In genomic region chr15:7154737-7155090, GRCm38 (mm10) we compare ENCODE assay signal across 10 mouse cellular contexts.
DNase-seq lines count a peak whose midpoint lies in the region; ATAC-seq and TF ChIP-seq lines count a peak whose summit lies in the region.
"Had no signal": no experiment of that assay in that cellular context is flagged by ENCODE, and none has a peak within 500 bp of the region (broad histone marks: within the 10 kb centered on the region; RNA-seq: fewer than 3 reads in every experiment).

No protein-coding gene starts in this region.

- TF ChIP-seq POLR2A in MEL (IDR thresholded peaks at IDR 0.05; ENCODE audit: control insufficient read depth in 1 of 2, insufficient read depth in 1 of 2, low read depth in 1 of 2, low read length in 2 of 2, poor library complexity in 1 of 2), result no peak
- TF ChIP-seq POLR2A in cerebellum, adult 2 months (IDR thresholded peaks at IDR 0.05; ENCODE audit: borderline replicate concordance, insufficient read depth, low read length), result no peak

- H3K9me3 ChIP-seq in intestine, embryonic 15.5 days, result no peaks in the 10 kb centered on the region
- no peaks in the 10 kb centered on the region for H3K9me3 ChIP-seq in intestine, postnatal 0 days (ENCODE audit: control insufficient read depth)
- H3K9me3 ChIP-seq in MEL (replicated peaks; ENCODE audit: insufficient read depth, low read length), result no peaks in the 10 kb centered on the region

- no peaks in the 10 kb centered on the region for H3K79me2 ChIP-seq in MEL (ENCODE audit: control insufficient read depth, insufficient read depth, low read length, poor library complexity)

- TF ChIP-seq CTCF in intestine, postnatal 0 days (IDR thresholded peaks at IDR 0.05; ENCODE audit: low read depth), result no peak
- TF ChIP-seq CTCF in MEL (IDR thresholded peaks at IDR 0.05 in 2 of 3, conservative IDR thresholded peaks at IDR 0.05 in 1 of 3; ENCODE audit: control insufficient read depth in 1 of 3, insufficient read depth in 1 of 3, low read depth in 2 of 3, low read length in 3 of 3, poor library complexity in 1 of 3, severe bottlenecking in 1 of 3), result no peak
- no peak for TF ChIP-seq CTCF in cerebellum, adult 2 months (IDR thresholded peaks at IDR 0.05; ENCODE audit: borderline replicate concordance, insufficient read depth, low read depth, low read length)

- no peak overlapping the region for H3K4me2 ChIP-seq in intestine, embryonic 15.5 days (replicated peaks)
- no peak overlapping the region for H3K4me2 ChIP-seq in intestine, postnatal 0 days (replicated peaks; ENCODE audit: low read depth)
- H3K4me2 ChIP-seq: liver, embryonic 11.5 days had no signal

- H3K36me3 ChIP-seq in intestine, embryonic 15.5 days, result no peaks in the 10 kb centered on the region
- H3K36me3 ChIP-seq in intestine, postnatal 0 days (ENCODE audit: control insufficient read depth, insufficient read depth), result no peaks in the 10 kb centered on the region; the same call in 1 of the 2 replicates
- H3K36me3 ChIP-seq in MEL (ENCODE audit: control insufficient read depth in 1 of 2, insufficient read depth in 2 of 2, low read length in 2 of 2), result no peaks in the 10 kb centered on the region; a peak in 1 of 4 replicates

- TF ChIP-seq RAD21 in MEL (IDR thresholded peaks at IDR 0.05; ENCODE audit: low read depth, low read length), result no peak

- H3K27ac ChIP-seq in intestine, embryonic 15.5 days, result peak overlapping the region; percentile 48; the same call in 1 of the 2 replicates
- no peak overlapping the region for H3K27ac ChIP-seq in intestine, postnatal 0 days (ENCODE audit: low read depth, low read length)
- H3K27ac ChIP-seq in MEL (ENCODE audit: control insufficient read depth, low read depth, low read length), result no peak overlapping the region
- no peak overlapping the region for H3K27ac ChIP-seq in cerebellum, adult 2 months (ENCODE audit: insufficient read depth, low read length)

- H3K27me3 ChIP-seq in intestine, embryonic 15.5 days (replicated peaks), result no peaks in the 10 kb centered on the region
- H3K27me3 ChIP-seq in intestine, postnatal 0 days (replicated peaks; ENCODE audit: control insufficient read depth, insufficient read depth, low read length), result peaks cover 3% of the 10 kb centered on the region; the same call in 1 of the 2 replicates
- H3K27me3 ChIP-seq in MEL (ENCODE audit: control insufficient read depth in 1 of 2, insufficient read depth in 2 of 2, low read length in 2 of 2), result no peaks in the 10 kb centered on the region
- H3K27me3 ChIP-seq in cerebellum, adult 2 months (ENCODE audit: control insufficient read depth, insufficient read depth, low read length), result no peaks in the 10 kb centered on the region

- ATAC-seq in intestine, embryonic 15.5 days, result no peak
- no peak for ATAC-seq in intestine, postnatal 0 days

- WGBS in intestine, embryonic 15.5 days, result 56% methylated on average over 7 of the region's 7 CpGs
- 47% methylated on average over 7 of the region's 7 CpGs for WGBS in intestine, postnatal 0 days
- WGBS in cerebellum, adult 2 months, result 27% methylated on average over 7 of the region's 7 CpGs

- DNase-seq in MEL (ENCODE audit: low read depth, low spot score), result peak; percentile 21
- peak; percentile 33 for DNase-seq in brain, adult 2 months (ENCODE audit: low read depth, low spot score)
- peak; percentile 90 for DNase-seq in lung, postnatal 36 days
- DNase-seq in frontal cortex, postnatal 10 days (ENCODE audit: low spot score in 2 of 2), result no peak
- no peak for DNase-seq in cerebellum, adult 2 months
- DNase-seq: right cerebral cortex, postnatal 25 days; thymus, postnatal 4 days had no signal

- 0 out of 2 replicates have a peak, but pooled peaks cover 4% of the 10 kb centered on the region for H3K4me1 ChIP-seq in intestine, embryonic 15.5 days (replicated peaks)
- no peaks in the 10 kb centered on the region for H3K4me1 ChIP-seq in intestine, postnatal 0 days (replicated peaks; ENCODE audit: control insufficient read depth, insufficient read depth, low read length)
- H3K4me1 ChIP-seq in MEL (ENCODE audit: control insufficient read depth in 1 of 2, insufficient read depth in 2 of 2, low read length in 2 of 2), result no peaks in the 10 kb centered on the region; a peak in 2 of 4 replicates
- H3K4me1 ChIP-seq in cerebellum, adult 2 months (ENCODE audit: control insufficient read depth, insufficient read depth, low read length), result peaks cover 4% of the 10 kb centered on the region

- H3K9ac ChIP-seq in intestine, embryonic 15.5 days, result no peak overlapping the region
- no peak overlapping the region for H3K9ac ChIP-seq in intestine, postnatal 0 days (ENCODE audit: low read depth, low read length)
- no peak overlapping the region for H3K9ac ChIP-seq in MEL (ENCODE audit: control insufficient read depth, low read depth, low read length, poor library complexity, severe bottlenecking)

- H3K4me3 ChIP-seq in intestine, embryonic 15.5 days (replicated peaks), result no peak overlapping the region
- no peak overlapping the region for H3K4me3 ChIP-seq in intestine, postnatal 0 days (ENCODE audit: low read depth, low read length)
- no peak overlapping the region for H3K4me3 ChIP-seq in MEL (ENCODE audit: control insufficient read depth in 1 of 2, insufficient read depth in 1 of 2, low read depth in 2 of 2, low read length in 2 of 2)
- H3K4me3 ChIP-seq in cerebellum, adult 2 months (replicated peaks; ENCODE audit: insufficient read depth, low read depth, low read length), result no peak overlapping the region

- no peak for TF ChIP-seq EP300 in MEL (IDR thresholded peaks at IDR 0.05; ENCODE audit: low read depth in 1 of 2, low read length in 2 of 2)

TF ChIP-seq in MEL, 35 proteins besides CTCF, POLR2A, EP300 and RAD21:
- TF ChIP-seq CHD2 (IDR thresholded peaks at IDR 0.05; ENCODE audit: low read length), result no peak
- TF ChIP-seq MYB (IDR thresholded peaks at IDR 0.05; ENCODE audit: low read depth, low read length), result no peak
- TF ChIP-seq POLR2AphosphoS2 (IDR thresholded peaks at IDR 0.05; ENCODE audit: low read length), result no peak
- TF ChIP-seq NELFE (IDR thresholded peaks at IDR 0.05; ENCODE audit: low read depth, low read length), result no peak
- no peak for TF ChIP-seq ZNF384 (IDR thresholded peaks at IDR 0.05; ENCODE audit: low read depth, low read length)
- TF ChIP-seq GATA1 (IDR thresholded peaks at IDR 0.05; ENCODE audit: low read depth, low read length), result no peak; the same call in 1 of the 2 replicates
- no peak for TF ChIP-seq USF2 (IDR thresholded peaks at IDR 0.05; ENCODE audit: borderline replicate concordance in 1 of 2, insufficient read depth in 1 of 2, low read depth in 1 of 2, low read length in 2 of 2)
- no peak for TF ChIP-seq MEF2A (IDR thresholded peaks at IDR 0.05; ENCODE audit: extremely low read depth, insufficient replicate concordance, low read depth, low read length, poor library complexity, severe bottlenecking)
- TF ChIP-seq MYC (IDR thresholded peaks at IDR 0.05; ENCODE audit: low read depth, low read length), result no peak
- no peak for TF ChIP-seq KAT2A (conservative IDR thresholded peaks at IDR 0.05; ENCODE audit: low read depth, low read length)
- no peak for TF ChIP-seq ELF1 (IDR thresholded peaks at IDR 0.05; ENCODE audit: low read depth, low read length)
- TF ChIP-seq RCOR1 (IDR thresholded peaks at IDR 0.05; ENCODE audit: low read depth, low read length), result no peak
- TF ChIP-seq CHD1 (IDR thresholded peaks at IDR 0.05; ENCODE audit: low read depth, low read length), result no peak

Comparison
In these comparisons a context has a peak if more than half of its experiments do, and no peak if none do; other contexts are left out.
1. DNase-seq: peak in MEL (single experiment), brain, adult 2 months (single experiment) and lung, postnatal 36 days (single experiment); none in frontal cortex, postnatal 10 days (0 of 2) and cerebellum, adult 2 months (0 of 2).